11 mouse cellular contexts compared by ENCODE assay signal in genomic region chr3:93442030-93442429, GRCm38 (mm10). TPM values are rescaled to one million over a fixed set of nuclear protein-coding genes. Genes with fewer than 3 reads are reported as not detected.
DNase-seq lines count a peak whose midpoint lies in the region; ATAC-seq and TF ChIP-seq lines count a peak whose summit lies in the region.
"Had no signal": no experiment of that assay in that cellular context is flagged by ENCODE, and none has a peak within 500 bp of the region (broad histone marks: within the 10 kb centered on the region; RNA-seq: fewer than 3 reads in every experiment).

Gene Tchh, plus strand, starts transcription at chr3:93442330.

- no peak for DNase-seq in liver, embryonic 13.5 days
- DNase-seq in ovary, postnatal 36 days (ENCODE audit: low spot score), result no peak
- DNase-seq: adrenal gland, adult 8-10 months; cerebellum, adult 2 months; heart, postnatal 4 days had no signal

- TF ChIP-seq CTCF in intestine, postnatal 0 days (IDR thresholded peaks at IDR 0.05; ENCODE audit: low read depth), result no peak

- H3K9me3 ChIP-seq in liver, embryonic 13.5 days (replicated peaks), result no peaks in the 10 kb centered on the region
- H3K9me3 ChIP-seq in liver, embryonic 12.5 days (replicated peaks), result no peaks in the 10 kb centered on the region
- H3K9me3 ChIP-seq in forebrain, embryonic 15.5 days, result no peaks in the 10 kb centered on the region
- H3K9me3 ChIP-seq in intestine, postnatal 0 days (ENCODE audit: control insufficient read depth), result no peaks in the 10 kb centered on the region
- H3K9me3 ChIP-seq in neural tube, embryonic 15.5 days (replicated peaks), result no peaks in the 10 kb centered on the region

- WGBS in liver, embryonic 13.5 days (ENCODE audit: insufficient replicate concordance), result 61% methylated on average over 1 of the region's 1 CpGs
- WGBS in liver, embryonic 12.5 days (ENCODE audit: insufficient replicate concordance), result 62% methylated on average over 1 of the region's 1 CpGs
- 87% methylated on average over 1 of the region's 1 CpGs for WGBS in forebrain, embryonic 15.5 days
- 91% methylated on average over 1 of the region's 1 CpGs for WGBS in intestine, postnatal 0 days
- WGBS in neural tube, embryonic 15.5 days, result 85% methylated on average over 1 of the region's 1 CpGs

- peaks cover 5% of the 10 kb centered on the region; the same call in 1 of the 2 replicates for H3K4me1 ChIP-seq in liver, embryonic 13.5 days (replicated peaks)
- H3K4me1 ChIP-seq in liver, embryonic 12.5 days, result 0 out of 2 replicates have a peak, but pooled peaks cover 5% of the 10 kb centered on the region
- peaks cover 27% of the 10 kb centered on the region for H3K4me1 ChIP-seq in forebrain, embryonic 15.5 days
- H3K4me1 ChIP-seq in intestine, postnatal 0 days (replicated peaks; ENCODE audit: control insufficient read depth, insufficient read depth, low read length), result peaks cover 7% of the 10 kb centered on the region
- H3K4me1 ChIP-seq in neural tube, embryonic 15.5 days, result peaks cover 35% of the 10 kb centered on the region

- H3K27ac ChIP-seq in liver, embryonic 13.5 days, result no peak within 1 kb of the TSS
- no peak within 1 kb of the TSS for H3K27ac ChIP-seq in liver, embryonic 12.5 days
- H3K27ac ChIP-seq in forebrain, embryonic 15.5 days (replicated peaks), result no peak within 1 kb of the TSS
- H3K27ac ChIP-seq in intestine, postnatal 0 days (ENCODE audit: low read depth, low read length), result no peak within 1 kb of the TSS
- no peak within 1 kb of the TSS for H3K27ac ChIP-seq in neural tube, embryonic 15.5 days (replicated peaks)

- no peak within 1 kb of the TSS for H3K4me2 ChIP-seq in liver, embryonic 13.5 days
- no peak within 1 kb of the TSS for H3K4me2 ChIP-seq in liver, embryonic 12.5 days
- peak within 1 kb of the TSS; percentile 79; the same call in 1 of the 2 replicates for H3K4me2 ChIP-seq in forebrain, embryonic 15.5 days (replicated peaks)
- 0 out of 2 replicates have a peak within 1 kb of the TSS, but pooled peaks have one; percentile 92 for H3K4me2 ChIP-seq in intestine, postnatal 0 days (replicated peaks; ENCODE audit: low read depth)
- peak within 1 kb of the TSS; percentile 97 for H3K4me2 ChIP-seq in neural tube, embryonic 15.5 days

- no peaks in the 10 kb centered on the region for H3K36me3 ChIP-seq in liver, embryonic 13.5 days
- no peaks in the 10 kb centered on the region for H3K36me3 ChIP-seq in liver, embryonic 12.5 days
- H3K36me3 ChIP-seq in forebrain, embryonic 15.5 days, result no peaks in the 10 kb centered on the region
- no peaks in the 10 kb centered on the region for H3K36me3 ChIP-seq in intestine, postnatal 0 days (ENCODE audit: control insufficient read depth, insufficient read depth)
- H3K36me3 ChIP-seq in neural tube, embryonic 15.5 days, result no peaks in the 10 kb centered on the region
- H3K36me3 ChIP-seq: G1E had no signal

- no peak within 1 kb of the TSS for H3K9ac ChIP-seq in liver, embryonic 13.5 days
- H3K9ac ChIP-seq in liver, embryonic 12.5 days, result no peak within 1 kb of the TSS
- no peak within 1 kb of the TSS for H3K9ac ChIP-seq in forebrain, embryonic 15.5 days (replicated peaks)
- no peak within 1 kb of the TSS for H3K9ac ChIP-seq in intestine, postnatal 0 days (ENCODE audit: low read depth, low read length)
- no peak within 1 kb of the TSS for H3K9ac ChIP-seq in neural tube, embryonic 15.5 days (replicated peaks)

- no peak for ATAC-seq in liver, embryonic 13.5 days (ENCODE audit: low read depth)
- ATAC-seq in liver, embryonic 12.5 days, result no peak
- ATAC-seq in forebrain, embryonic 15.5 days (replicated peaks), result no peak
- no peak for ATAC-seq in intestine, postnatal 0 days
- ATAC-seq in neural tube, embryonic 15.5 days (ENCODE audit: low FRiP score), result no peak
- no peak for ATAC-seq in erythroblast, adult 5-6 weeks (replicated peaks; ENCODE audit: low FRiP score, poor library complexity, severe bottlenecking)

- H3K4me3 ChIP-seq in liver, embryonic 13.5 days (replicated peaks), result 0 out of 2 replicates have a peak within 1 kb of the TSS, but pooled peaks have one; percentile 52
- no peak within 1 kb of the TSS for H3K4me3 ChIP-seq in liver, embryonic 12.5 days
- H3K4me3 ChIP-seq in forebrain, embryonic 15.5 days, result peak within 1 kb of the TSS; percentile 53
- peak within 1 kb of the TSS; percentile 42; the same call in 1 of the 2 replicates for H3K4me3 ChIP-seq in intestine, postnatal 0 days (ENCODE audit: low read depth, low read length)
- H3K4me3 ChIP-seq in neural tube, embryonic 15.5 days (replicated peaks), result peak within 1 kb of the TSS; percentile 66

- H3K27me3 ChIP-seq in liver, embryonic 13.5 days, result peaks cover 60% of the 10 kb centered on the region
- H3K27me3 ChIP-seq in liver, embryonic 12.5 days (replicated peaks), result peaks cover 59% of the 10 kb centered on the region
- H3K27me3 ChIP-seq in forebrain, embryonic 15.5 days, result peaks cover 31% of the 10 kb centered on the region
- H3K27me3 ChIP-seq in intestine, postnatal 0 days (replicated peaks; ENCODE audit: control insufficient read depth, insufficient read depth, low read length), result peaks cover 22% of the 10 kb centered on the region; the same call in 1 of the 2 replicates
- H3K27me3 ChIP-seq in neural tube, embryonic 15.5 days (replicated peaks), result peaks cover 17% of the 10 kb centered on the region

RNA-seq across cellular contexts. Expression of gene Tchh, which starts in this region (rescaled TPM):
- 0.07 and 0.08 TPM in 2 replicates for polyA plus RNA-seq in liver, embryonic 13.5 days (2015; fragmentation: Nextera tagmentation; extraction: Ambion mirVana)
- 0.11 and 0.16 TPM in 2 replicates for polyA plus RNA-seq in liver, embryonic 12.5 days (2016; fragmentation: Nextera tagmentation; extraction: Ambion mirVana)
- 0.52 and 0.74 TPM in 2 replicates for polyA plus RNA-seq in forebrain, embryonic 15.5 days (2015; fragmentation: Nextera tagmentation; extraction: Ambion mirVana)
- polyA plus RNA-seq in intestine, postnatal 0 days (2015; fragmentation: Nextera tagmentation; extraction: Ambion mirVana), result 2.5 and 3.7 TPM in 2 replicates
- polyA plus RNA-seq in neural tube, embryonic 15.5 days (2015; fragmentation: Nextera tagmentation; extraction: Ambion mirVana), result 1.3 and 1.6 TPM in 2 replicates
- total RNA-seq in erythroblast, adult 5-6 weeks (2015; ENCODE audit: low replicate concordance), result 0.19 TPM in 1 of 2 replicates, not detected in the other
- not detected in 2 replicates for total RNA-seq in erythroblast, adult 5-6 weeks (2017; ENCODE audit: low replicate concordance)
- polyA plus RNA-seq: G1E had no signal

Comparison
In these comparisons a context has a peak if more than half of its experiments do, and no peak if none do; other contexts are left out.
1. H3K4me2 ChIP-seq: peak in forebrain, embryonic 15.5 days (single experiment), intestine, postnatal 0 days (single experiment) and neural tube, embryonic 15.5 days (single experiment); none in liver, embryonic 13.5 days (single experiment) and liver, embryonic 12.5 days (single experiment).